Mouse (Mus musculus) hindbrain, embryonic 13.5 days (tissue): ENCODE results near the gene Serpinf2. TPM values are rescaled to one million over a fixed set of nuclear protein-coding genes. Genes with fewer than 3 reads are reported as not detected.
A peak's percentile ranks its signal among the peaks of the same experiment; 100 is the strongest.

Experiments
- ATAC-seq: fragments of 200-750 bp; cut with Nextera tagmentation; 2 replicates; pipeline ENCODE4 v1.8.0; 2017; ENCODE audit warnings: moderate TSS enrichment; ENCODE audit not compliant: low FRiP score
- H3K27ac ChIP-seq: fragments of 300-500 bp; sonication (generic); 2 replicates; pipeline ENCODE4 v1.5.1; 2015; ENCODE audit warnings: inconsistent platforms, mild to moderate bottlenecking, moderate library complexity
- H3K27me3 ChIP-seq: fragments of 300-500 bp; sonication (generic); 2 replicates; pipeline ENCODE4 v1.6.1; 2015; ENCODE audit warnings: mild to moderate bottlenecking, inconsistent platforms
- H3K36me3 ChIP-seq: fragments of 300-500 bp; sonication (generic); 2 replicates; pipeline ENCODE4 v1.6.1; 2015; ENCODE audit warnings: mild to moderate bottlenecking, inconsistent platforms
- H3K4me1 ChIP-seq: fragments of 300-500 bp; sonication (generic); replicated peaks from 2 replicates; pipeline ENCODE4 v1.6.1; 2015; ENCODE audit warnings: inconsistent platforms
- H3K4me2 ChIP-seq: fragments of 300-500 bp; sonication (generic); 2 replicates; pipeline ENCODE4 v1.6.1; 2015; ENCODE audit warnings: inconsistent platforms, mild to moderate bottlenecking, moderate library complexity
- H3K4me3 ChIP-seq: fragments of 300-500 bp; sonication (generic); 2 replicates; pipeline ENCODE4 v1.5.1; 2015; ENCODE audit warnings: mild to moderate bottlenecking, inconsistent platforms
- H3K9ac ChIP-seq: fragments of 300-500 bp; sonication (generic); 2 replicates; pipeline ENCODE4 v1.6.1; 2015; ENCODE audit warnings: mild to moderate bottlenecking, inconsistent platforms
- H3K9me3 ChIP-seq: fragments of 300-500 bp; sonication (generic); 2 replicates; pipeline ENCODE4 v1.6.1; 2016; ENCODE audit warnings: inconsistent platforms
- WGBS: fragments of 180-500 bp; shearing (Covaris S2); methylation state at CpG from one replicate; pipeline ENCODE4 v1.1.7; 2015; 5-methylcytosine and 5-hydroxymethylcytosine counted together
- polyA plus RNA-seq: library from polyadenylated mRNA; unstranded; fragments of >200 nt; fragmentation: Nextera tagmentation; extraction: Ambion mirVana; gene quantifications from 2 replicates; pipeline ENCODE4 v1.2.1, GENCODE M21; 2015

The Serpinf2 gene
- polyA plus RNA-seq, 1 experiment from 2014 or later = not detected

GRCm38 (mm10) chr11:75443711-75444110 lies 4.3 kb upstream of the Serpinf2 start:
- Histone ChIP-seq H3K4me2 (no peak overlapping the region), H3K4me1 (0 out of 2 replicates have a peak, but pooled peaks cover 7% of the 10 kb centered on the region), H3K9me3 (no peaks in the 10 kb centered on the region), H3K27me3 (no peaks in the 10 kb centered on the region), H3K27ac (no peak overlapping the region), H3K9ac (peak overlapping the region; percentile 26; the same call in 1 of the 2 replicates), H3K36me3 (peaks cover 84% of the 10 kb centered on the region), H3K4me3 (no peak overlapping the region)
- WGBS = 33% methylated on average over 8 of the region's 8 CpGs
- ATAC-seq = no peak

- Histone ChIP-seq H3K9ac (no peak overlapping the region), H3K27ac (no peak overlapping the region), H3K36me3 (peaks cover 63% of the 10 kb centered on the region), H3K9me3 (no peaks in the 10 kb centered on the region), H3K4me2 (no peak overlapping the region), H3K27me3 (no peaks in the 10 kb centered on the region), H3K4me1 (0 out of 2 replicates have a peak, but pooled peaks cover 7% of the 10 kb centered on the region), H3K4me3 (no peak overlapping the region)
- no peak for ATAC-seq
- 78% methylated on average over 16 of the region's 16 CpGs for WGBS
Measured at GRCm38 (mm10) chr11:75441601-75442000, 2.2 kb upstream of the Serpinf2 start.

- Histone ChIP-seq H3K27ac (no peak overlapping the region), H3K36me3 (peaks cover 60% of the 10 kb centered on the region), H3K4me3 (no peak overlapping the region), H3K27me3 (no peaks in the 10 kb centered on the region), H3K9ac (no peak overlapping the region), H3K4me1 (0 out of 2 replicates have a peak, but pooled peaks cover 7% of the 10 kb centered on the region), H3K9me3 (no peaks in the 10 kb centered on the region), H3K4me2 (no peak overlapping the region)
- no peak for ATAC-seq
- WGBS = 88% methylated on average over 7 of the region's 7 CpGs
Measured at GRCm38 (mm10) chr11:75441034-75441433, 1.6 kb upstream of the Serpinf2 start.

- peaks cover 49% of the 10 kb centered on the region for H3K36me3 ChIP-seq
- no peak for ATAC-seq
- no peak overlapping the region for H3K4me3 ChIP-seq
- H3K9me3 ChIP-seq = no peaks in the 10 kb centered on the region
- H3K4me1 ChIP-seq = 0 out of 2 replicates have a peak, but pooled peaks cover 7% of the 10 kb centered on the region
- H3K9ac ChIP-seq = no peak overlapping the region
- H3K27ac ChIP-seq = no peak overlapping the region
- no peaks in the 10 kb centered on the region for H3K27me3 ChIP-seq
- no peak overlapping the region for H3K4me2 ChIP-seq
- WGBS = 89% methylated on average over 3 of the region's 3 CpGs
Measured at GRCm38 (mm10) chr11:75439951-75440350, 560 bp upstream of the Serpinf2 start.

GRCm38 (mm10) chr11:75438804-75439203 lies 587 bp downstream of the Serpinf2 start:
- Histone ChIP-seq H3K4me3 (no peak overlapping the region), H3K27ac (no peak overlapping the region), H3K9me3 (no peaks in the 10 kb centered on the region), H3K27me3 (no peaks in the 10 kb centered on the region), H3K4me2 (no peak overlapping the region), H3K4me1 (0 out of 2 replicates have a peak, but pooled peaks cover 6% of the 10 kb centered on the region), H3K36me3 (peaks cover 38% of the 10 kb centered on the region), H3K9ac (no peak overlapping the region)
- ATAC-seq = no peak
- 90% methylated on average over 3 of the region's 3 CpGs for WGBS

GRCm38 (mm10) chr11:75438194-75438593 lies 1.2 kb downstream of the Serpinf2 start:
- Histone ChIP-seq H3K4me1 (0 out of 2 replicates have a peak, but pooled peaks cover 4% of the 10 kb centered on the region), H3K36me3 (peaks cover 32% of the 10 kb centered on the region), H3K9ac (no peak overlapping the region), H3K9me3 (no peaks in the 10 kb centered on the region), H3K27me3 (no peaks in the 10 kb centered on the region), H3K4me3 (no peak overlapping the region), H3K27ac (no peak overlapping the region), H3K4me2 (no peak overlapping the region)
- 88% methylated on average over 13 of the region's 13 CpGs for WGBS
- no peak for ATAC-seq

GRCm38 (mm10) chr11:75434138-75434537 lies 5.3 kb downstream of the Serpinf2 start:
- H3K9ac ChIP-seq = no peak overlapping the region
- H3K27ac ChIP-seq = no peak overlapping the region
- no peak for ATAC-seq
- H3K27me3 ChIP-seq = no peaks in the 10 kb centered on the region
- no peak overlapping the region for H3K4me3 ChIP-seq
- WGBS = 88% methylated on average over 5 of the region's 5 CpGs
- H3K4me2 ChIP-seq = no peak overlapping the region
- H3K4me1 ChIP-seq = no peaks in the 10 kb centered on the region
- no peaks in the 10 kb centered on the region for H3K36me3 ChIP-seq
- no peaks in the 10 kb centered on the region for H3K9me3 ChIP-seq

GRCm38 (mm10) chr11:75431307-75431706 lies 8.1 kb downstream of the Serpinf2 start:
- Histone ChIP-seq H3K36me3 (no peaks in the 10 kb centered on the region), H3K4me3 (no peak overlapping the region), H3K4me1 (no peaks in the 10 kb centered on the region), H3K4me2 (no peak overlapping the region), H3K9me3 (no peaks in the 10 kb centered on the region), H3K27me3 (no peaks in the 10 kb centered on the region), H3K9ac (no peak overlapping the region), H3K27ac (no peak overlapping the region)
- WGBS = 68% methylated on average over 11 of the region's 11 CpGs
- peak; percentile 46 for ATAC-seq

- no peaks in the 10 kb centered on the region for H3K36me3 ChIP-seq
- 90% methylated on average over 9 of the region's 9 CpGs for WGBS
Measured at GRCm38 (mm10) chr11:75429019-75429705, 10.2 kb downstream of the Serpinf2 start.

GRCm38 (mm10) chr11:75424459-75424858 lies 14.9 kb downstream of the Serpinf2 start:
- no peak overlapping the region for H3K4me2 ChIP-seq
- H3K9ac ChIP-seq = no peak overlapping the region
- no peaks in the 10 kb centered on the region for H3K27me3 ChIP-seq
- H3K4me1 ChIP-seq = peaks cover 10% of the 10 kb centered on the region; the same call in 1 of the 2 replicates
- H3K27ac ChIP-seq = no peak overlapping the region
- no peaks in the 10 kb centered on the region for H3K36me3 ChIP-seq
- H3K4me3 ChIP-seq = no peak overlapping the region
- no peak for ATAC-seq
- 94% methylated on average over 3 of the region's 3 CpGs for WGBS
- no peaks in the 10 kb centered on the region for H3K9me3 ChIP-seq

More at GRCm38 (mm10) chr11:75429019-75429705, 10.2 kb downstream of the Serpinf2 start:
- Histone ChIP-seq H3K9me3 (no peaks in the 10 kb centered on the region), H3K27ac (no peak overlapping the region), H3K27me3 (no peaks in the 10 kb centered on the region), H3K4me1 (no peaks in the 10 kb centered on the region), H3K9ac (no peak overlapping the region), H3K4me3 (no peak overlapping the region), H3K4me2 (no peak overlapping the region)
- ATAC-seq = no peak

- Histone ChIP-seq H3K9me3 (no peaks in the 10 kb centered on the region), H3K27ac (no peak overlapping the region), H3K4me1 (peaks cover 10% of the 10 kb centered on the region; the same call in 1 of the 2 replicates), H3K36me3 (no peaks in the 10 kb centered on the region), H3K4me3 (no peak overlapping the region), H3K9ac (no peak overlapping the region), H3K4me2 (no peak overlapping the region), H3K27me3 (no peaks in the 10 kb centered on the region)
- WGBS = 93% methylated on average over 9 of the region's 9 CpGs
- ATAC-seq = no peak
Measured at GRCm38 (mm10) chr11:75424033-75424432, 15.4 kb downstream of the Serpinf2 start.

- Histone ChIP-seq H3K36me3 (no peaks in the 10 kb centered on the region), H3K9me3 (no peaks in the 10 kb centered on the region), H3K4me3 (no peak overlapping the region), H3K9ac (no peak overlapping the region), H3K4me1 (peaks cover 10% of the 10 kb centered on the region; the same call in 1 of the 2 replicates), H3K4me2 (no peak overlapping the region), H3K27ac (no peak overlapping the region), H3K27me3 (no peaks in the 10 kb centered on the region)
- ATAC-seq = no peak
- WGBS = 89% methylated on average over 3 of the region's 3 CpGs
Measured at GRCm38 (mm10) chr11:75423091-75423490, 16.3 kb downstream of the Serpinf2 start.
